Mouse (Mus musculus) liver, adult 2 months (tissue): ENCODE data around the gene Msi1. TPM values are rescaled to one million over a fixed set of nuclear protein-coding genes. Genes with fewer than 3 reads are reported as not detected.
"Not testable (repeated sequence)": the region's sequence is repeated elsewhere in the genome, so short reads cannot be mapped to it uniquely, and the experiment has no call there.

Experiments used
- DNase-seq: peaks from one replicate; pipeline ENCODE4 v3.0.0-alpha.2; 2011; ENCODE audit warnings: low read depth, low spot score; ENCODE audit errors: extremely low read depth
- H3K27ac ChIP-seq: fragments of 200-500 bp; replicated peaks from 2 replicates; pipeline ENCODE4 v1.5.1; 2012; ENCODE audit warnings: low read depth, mild to moderate bottlenecking, control low read depth, inconsistent platforms, low read length; ENCODE audit not compliant: insufficient read depth
- H3K27me3 ChIP-seq: fragments of 200-500 bp; 2 replicates; pipeline ENCODE4 v1.6.1; 2012; ENCODE audit warnings: mild to moderate bottlenecking, moderate library complexity, low read length, inconsistent platforms; ENCODE audit not compliant: control insufficient read depth, insufficient read depth
- H3K36me3 ChIP-seq: fragments of 200-500 bp; 2 replicates; pipeline ENCODE4 v1.6.1; 2012; ENCODE audit warnings: low read length, inconsistent platforms; ENCODE audit not compliant: control insufficient read depth, insufficient read depth
- H3K4me1 ChIP-seq: fragments of 200-500 bp; 2 replicates; pipeline ENCODE4 v1.6.1; 2011; ENCODE audit warnings: low read length; ENCODE audit not compliant: control insufficient read depth, insufficient read depth
- H3K4me3 ChIP-seq: fragments of 200-500 bp; 2 replicates; pipeline ENCODE4 v1.5.1; 2011; ENCODE audit warnings: low read depth, mild to moderate bottlenecking, control low read depth, low read length, moderate library complexity; ENCODE audit not compliant: insufficient read depth
- H3K79me2 ChIP-seq: fragments of 200-500 bp; 2 replicates; pipeline ENCODE4 v1.6.1; 2012; ENCODE audit warnings: inconsistent platforms, mild to moderate bottlenecking, low read length, moderate library complexity; ENCODE audit not compliant: control insufficient read depth, insufficient read depth
- H3K9ac ChIP-seq: fragments of 200-500 bp; 2 replicates; pipeline ENCODE4 v1.6.1; 2012; ENCODE audit warnings: low read depth, mild to moderate bottlenecking, control low read depth, inconsistent platforms, low read length
- CTCF ChIP-seq: fragments of 200-500 bp; IDR thresholded peaks from 2 replicates; pipeline ENCODE4 v1.5.1; 2011; ENCODE audit warnings: low read depth, low read length, control low read depth
- POLR2A ChIP-seq: fragments of 200-500 bp; IDR thresholded peaks from 2 replicates; pipeline ENCODE4 v1.6.1; 2011; ENCODE audit warnings: low read length, control low read depth; ENCODE audit not compliant: insufficient read depth; ENCODE audit errors: extremely low read depth
- WGBS: fragments of 180-500 bp; shearing (Covaris S2); methylation state at CpG from one replicate; pipeline ENCODE4 v1.1.7; 2018; 5-methylcytosine and 5-hydroxymethylcytosine counted together
- polyA plus RNA-seq: library from polyadenylated mRNA; depleted of rRNA; stranded (reverse); fragments of >200 nt; gene quantifications from 2 replicates; pipeline ENCODE4 v1.2.3, GENCODE M21; 2012
- total RNA-seq: library from RNA; depleted of rRNA; stranded (reverse); fragments of >200 nt; gene quantifications from 2 replicates; pipeline ENCODE4 v1.2.3, GENCODE M21; 2014

The Msi1 gene
- total and polyA plus RNA-seq, 2 experiments: 0.09 TPM; not detected in 1

DNA sequence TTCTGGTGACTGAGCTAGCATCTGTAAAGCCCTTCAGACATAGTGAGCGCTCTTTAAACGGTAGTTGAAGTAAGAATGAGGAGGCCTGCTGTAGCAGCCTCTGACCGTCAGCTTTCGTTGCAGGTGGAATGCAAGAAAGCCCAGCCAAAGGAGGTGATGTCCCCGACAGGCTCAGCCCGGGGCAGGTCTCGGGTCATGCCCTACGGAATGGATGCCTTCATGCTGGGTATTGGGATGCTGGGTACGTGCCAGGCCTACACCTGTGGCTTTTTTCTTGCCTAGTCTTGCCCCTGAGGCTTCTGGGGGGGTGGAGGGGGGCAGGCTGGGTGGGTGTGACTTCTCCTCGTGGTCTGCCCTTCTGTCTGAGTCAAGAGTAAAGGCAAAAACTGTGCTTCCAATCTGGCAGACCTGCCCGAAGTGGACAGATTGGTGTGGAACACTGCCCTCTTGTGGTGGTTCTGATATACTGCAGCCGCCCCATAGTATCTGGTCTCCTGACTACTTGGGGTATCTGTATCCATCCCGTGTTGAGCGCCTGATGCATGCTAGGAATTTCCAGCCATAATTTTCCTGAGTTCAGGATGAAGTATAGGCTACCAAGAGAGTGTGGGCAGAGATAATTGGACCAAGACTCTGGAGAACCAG is 11.9 kb downstream of the Msi1 start:
- Histone ChIP-seq H3K36me3 (no peaks in the 10 kb centered on the region), H3K79me2 (no peaks in the 10 kb centered on the region), H3K27ac (no peak overlapping the region), H3K4me3 (no peak overlapping the region), H3K4me1 (no peaks in the 10 kb centered on the region), H3K9ac (no peak overlapping the region), H3K27me3 (no peaks in the 10 kb centered on the region)
- 46% methylated on average over 14 of the region's 14 CpGs for WGBS
- DNase-seq: peak; percentile 30
- TF ChIP-seq POLR2A (no peak), CTCF (peak; percentile 76)

DNA sequence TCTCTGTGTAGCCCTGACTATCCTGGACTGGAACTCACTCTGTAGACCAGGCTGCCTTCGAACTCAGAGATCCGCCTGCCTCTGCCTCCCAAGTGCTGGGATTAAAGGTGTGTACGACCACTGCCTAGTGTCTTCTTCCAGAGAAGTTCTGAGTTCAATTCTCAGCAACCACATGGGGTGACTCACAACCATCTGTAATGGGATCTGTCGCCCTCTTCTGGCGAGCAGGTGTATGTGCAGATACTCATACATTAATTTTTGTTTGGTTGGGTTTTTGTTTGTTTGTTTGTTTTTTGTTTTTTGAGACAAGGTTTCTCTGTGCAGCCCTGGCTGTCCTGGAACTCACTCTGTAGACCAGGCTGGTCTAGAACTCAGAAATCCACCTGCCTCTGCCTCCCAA is 13.3 kb downstream of the Msi1 start:
- H3K9ac ChIP-seq, H3K79me2 ChIP-seq, H3K36me3 ChIP-seq, H3K27me3 ChIP-seq, H3K4me1 ChIP-seq, H3K27ac ChIP-seq, H3K4me3 ChIP-seq: not testable (repeated sequence)
- TF ChIP-seq CTCF: peak; percentile 46; the same call in 1 of the 2 replicates
- DNase-seq: peak; percentile 7
- whole genome bisulfite sequencing: 76% methylated on average over 5 of the region's 5 CpGs

- Histone ChIP-seq H3K9ac (no peak overlapping the region), H3K79me2 (no peaks in the 10 kb centered on the region), H3K4me3 (no peak overlapping the region), H3K36me3 (no peaks in the 10 kb centered on the region), H3K4me1 (no peaks in the 10 kb centered on the region), H3K27me3 (no peaks in the 10 kb centered on the region), H3K27ac (no peak overlapping the region)
- TF ChIP-seq POLR2A (no peak), CTCF (no peak)
- WGBS: 86% methylated on average over 11 of the region's 11 CpGs
- DNase-seq: no peak
Measured at GRCm38 (mm10) chr5:115444130-115444529, 14.7 kb downstream of the Msi1 start.

DNA sequence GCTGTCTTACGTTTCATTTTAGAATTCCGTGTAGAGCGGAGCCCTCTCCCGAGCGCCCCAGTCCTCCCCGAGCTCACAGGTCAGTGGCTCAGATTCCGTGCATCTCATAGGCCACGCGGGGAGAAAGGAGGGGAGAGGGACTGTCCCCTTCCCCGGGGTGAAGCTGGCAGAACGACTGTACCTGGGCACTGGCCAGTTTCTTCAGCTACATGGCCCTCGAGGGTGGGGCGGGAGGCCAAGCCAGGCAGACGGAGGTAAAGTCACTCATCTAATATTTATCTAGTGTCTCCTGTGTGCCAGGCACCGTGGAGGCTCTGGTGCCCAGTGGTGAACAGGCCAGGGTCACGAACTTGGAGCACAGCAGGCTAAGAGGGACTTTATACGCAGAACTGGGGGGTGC is 17.7 kb downstream of the Msi1 start:
- H3K4me1 ChIP-seq: no peaks in the 10 kb centered on the region
- H3K27me3 ChIP-seq: no peaks in the 10 kb centered on the region
- no peak overlapping the region for H3K9ac ChIP-seq
- no peaks in the 10 kb centered on the region for H3K36me3 ChIP-seq
- H3K79me2 ChIP-seq: no peaks in the 10 kb centered on the region
- TF ChIP-seq CTCF (no peak), POLR2A (no peak)
- WGBS: 73% methylated on average over 17 of the region's 17 CpGs
- H3K27ac ChIP-seq: no peak overlapping the region
- DNase-seq: no peak
- no peak overlapping the region for H3K4me3 ChIP-seq

DNA sequence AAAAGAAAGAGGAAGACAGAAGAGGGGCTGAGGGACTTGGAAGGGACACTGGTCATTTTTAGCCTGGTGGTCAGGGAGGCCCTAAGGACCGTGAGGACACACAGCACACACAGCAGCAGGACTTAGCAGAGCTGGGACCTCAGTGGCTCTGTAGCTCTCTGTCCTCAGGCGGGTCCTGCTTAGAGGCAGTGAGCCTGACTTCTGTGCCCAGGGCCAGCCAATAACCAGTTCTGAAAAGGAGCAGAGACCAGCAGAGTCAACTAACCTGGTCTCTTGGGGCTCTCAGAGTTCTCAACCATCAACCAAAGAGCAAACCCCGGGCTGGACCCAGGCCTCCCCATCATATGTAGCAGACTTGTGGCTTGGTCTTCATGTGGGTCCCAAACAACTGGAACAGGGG is 19.8 kb downstream of the Msi1 start:
- no peak overlapping the region for H3K27ac ChIP-seq
- no peak overlapping the region for H3K9ac ChIP-seq
- no peaks in the 10 kb centered on the region for H3K79me2 ChIP-seq
- WGBS: 81% methylated on average over 3 of the region's 3 CpGs
- no peaks in the 10 kb centered on the region for H3K4me1 ChIP-seq
- no peaks in the 10 kb centered on the region for H3K27me3 ChIP-seq
- H3K36me3 ChIP-seq: no peaks in the 10 kb centered on the region
- H3K4me3 ChIP-seq: no peak overlapping the region
- DNase-seq: no peak
- TF ChIP-seq CTCF (no peak), POLR2A (no peak)

DNA sequence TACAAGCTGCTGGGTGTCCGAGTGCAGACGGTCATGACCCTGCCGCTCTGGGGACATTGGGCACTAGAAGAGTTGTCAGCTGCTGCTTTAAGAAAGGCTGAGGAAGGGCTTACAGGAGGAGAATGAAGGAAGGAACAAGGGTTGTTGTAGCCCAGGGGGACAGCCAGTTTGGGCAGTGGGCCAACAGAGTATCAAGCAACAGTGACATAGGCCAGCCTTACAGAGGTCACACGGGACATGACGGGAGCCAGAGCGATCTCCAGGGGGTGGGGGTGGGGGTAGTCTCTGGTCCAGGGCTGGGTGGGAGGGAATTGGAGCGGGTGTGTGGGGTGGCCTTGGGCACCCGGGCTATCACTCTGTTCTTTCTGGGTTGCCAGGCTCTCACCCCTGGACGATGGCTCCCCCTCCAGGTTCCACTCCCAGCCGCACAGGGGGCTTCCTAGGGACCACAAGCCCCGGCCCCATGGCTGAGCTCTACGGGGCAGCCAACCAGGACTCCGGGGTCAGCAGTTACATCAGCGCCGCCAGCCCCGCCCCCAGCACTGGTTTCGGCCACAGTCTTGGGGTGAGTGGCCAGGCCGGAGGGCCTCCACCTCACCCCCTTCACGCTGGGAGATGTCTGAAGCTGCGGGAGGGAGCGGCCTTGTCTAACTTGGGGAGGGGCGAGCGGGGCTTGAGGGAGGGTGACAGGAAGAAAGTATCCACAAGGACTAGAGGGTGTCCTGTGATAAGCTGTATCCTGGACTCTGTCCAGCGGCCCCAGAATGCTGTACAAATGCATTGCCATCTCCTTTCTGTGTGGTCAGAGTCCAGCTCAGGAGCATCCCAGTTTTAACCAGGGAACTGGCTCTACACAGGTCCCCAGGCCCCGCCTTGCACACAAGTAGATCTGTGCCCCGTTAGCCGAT is 21.3 kb downstream of the Msi1 start:
- Histone ChIP-seq H3K4me3 (no peak overlapping the region), H3K79me2 (no peaks in the 10 kb centered on the region), H3K27ac (no peak overlapping the region), H3K4me1 (no peaks in the 10 kb centered on the region), H3K27me3 (no peaks in the 10 kb centered on the region), H3K9ac (no peak overlapping the region), H3K36me3 (no peaks in the 10 kb centered on the region)
- TF ChIP-seq POLR2A (no peak), CTCF (no peak)
- no peak for DNase-seq
- WGBS: 75% methylated on average over 27 of the region's 27 CpGs
